Mouse (Mus musculus): ENCODE results near the gene Pkd2. TPM values are rescaled to one million over a fixed set of nuclear protein-coding genes. Genes with fewer than 3 reads are reported as not detected.
"Not testable (repeated sequence)": the region's sequence is repeated elsewhere in the genome, so short reads cannot be mapped to it uniquely, and the experiment has no call there.

The Pkd2 gene
- polyA plus RNA-seq, 1 experiment: 119 TPM

DNA sequence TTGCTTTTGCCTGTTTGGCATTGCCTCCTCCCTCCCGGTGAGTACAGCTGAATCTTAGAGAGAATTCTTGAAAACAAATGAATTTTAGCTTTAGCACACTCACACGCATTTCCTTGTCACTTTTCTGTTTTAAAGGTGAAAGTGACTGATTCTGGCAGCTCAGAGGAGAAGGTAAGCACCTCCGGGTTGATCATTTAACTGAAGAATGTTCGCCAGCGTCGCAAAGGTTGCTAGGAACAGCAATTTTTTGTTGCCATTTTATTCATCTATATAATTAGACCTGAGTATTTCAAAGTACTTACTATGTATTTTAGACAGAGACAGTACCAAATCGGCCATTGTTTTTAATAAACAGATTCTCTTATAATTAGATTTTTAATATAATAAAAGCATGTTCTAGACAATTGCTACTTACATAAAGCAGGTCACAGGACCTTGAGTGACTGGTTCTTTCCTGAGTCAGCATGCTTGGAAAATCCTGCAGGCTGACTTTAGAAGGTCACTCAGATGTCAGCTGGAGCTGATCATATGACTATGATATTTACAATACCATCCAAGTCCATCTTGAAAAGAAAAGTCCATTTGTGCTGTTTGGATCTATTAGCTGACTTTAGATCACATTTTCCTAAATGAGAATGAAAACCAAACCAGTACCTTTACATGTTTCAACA is 22.7 kb upstream of the Pkd2 start:
- H3K4me3 ChIP-seq (ENCODE audit: insufficient read depth, low read length): peak overlapping the region; percentile 55
- peaks cover 10% of the 10 kb centered on the region; the same call in 1 of the 2 replicates for H3K4me1 ChIP-seq (ENCODE audit: control insufficient read depth, insufficient read depth, low read length)
- TF ChIP-seq POLR2A (IDR thresholded peaks at IDR 0.05; ENCODE audit: low read depth, low read length): no peak

DNA sequence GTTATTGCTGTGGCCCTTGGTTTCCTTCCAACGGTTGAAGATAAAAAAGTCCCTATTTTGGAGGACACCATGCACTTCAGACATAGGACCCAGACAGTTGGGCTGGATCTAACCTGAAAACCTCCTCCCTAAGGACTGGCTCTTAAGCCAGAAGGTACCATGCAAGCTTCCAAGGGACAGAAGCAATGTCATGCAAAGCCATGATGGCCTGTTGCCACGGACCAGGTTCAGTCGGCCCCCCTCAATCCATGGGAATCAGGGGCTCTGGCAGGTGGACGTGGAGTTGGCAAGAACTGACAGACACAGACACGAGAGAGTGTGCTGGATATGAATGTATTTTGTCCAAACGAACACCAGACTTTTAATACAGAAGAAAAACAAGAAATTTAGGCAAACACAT is 16.9 kb upstream of the Pkd2 start:
- no peak overlapping the region for H3K4me3 ChIP-seq (ENCODE audit: insufficient read depth, low read length)
- TF ChIP-seq POLR2A (IDR thresholded peaks at IDR 0.05; ENCODE audit: low read depth, low read length) (peak; percentile 37; the same call in 1 of the 2 replicates), CTCF (IDR thresholded peaks at IDR 0.05; ENCODE audit: borderline replicate concordance, insufficient read depth, low read length) (no peak)
- no peaks in the 10 kb centered on the region for H3K4me1 ChIP-seq (ENCODE audit: control insufficient read depth, insufficient read depth, low read length)
- H3K27ac ChIP-seq (ENCODE audit: insufficient read depth, low read length): no peak overlapping the region

More for the DNA sequence above, 22.7 kb upstream of the Pkd2 start:
- H3K27ac ChIP-seq (ENCODE audit: insufficient read depth, low read length): peak overlapping the region; percentile 75

DNA sequence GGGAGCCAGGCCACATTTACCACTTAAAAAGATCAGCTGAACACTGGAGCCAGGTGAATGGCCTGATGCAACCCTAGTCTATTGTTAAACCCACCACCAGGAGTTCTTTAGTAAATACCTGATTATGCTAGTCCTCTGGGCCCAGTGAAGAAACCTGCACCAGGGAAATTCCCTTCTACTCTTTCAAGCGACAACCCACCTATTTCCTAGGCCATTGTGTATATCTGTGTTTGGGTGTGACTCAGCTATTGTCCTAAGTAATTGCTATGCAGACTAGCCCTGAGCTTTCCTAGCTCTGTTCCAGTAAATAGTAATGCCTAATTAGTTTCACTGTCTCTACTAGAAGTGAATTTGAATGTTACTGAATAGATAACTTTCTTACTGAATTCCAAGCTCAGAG is 16.4 kb upstream of the Pkd2 start:
- no peaks in the 10 kb centered on the region for H3K4me1 ChIP-seq (ENCODE audit: control insufficient read depth, insufficient read depth, low read length)
- TF ChIP-seq CTCF (IDR thresholded peaks at IDR 0.05; ENCODE audit: borderline replicate concordance, insufficient read depth, low read length) (no peak), POLR2A (IDR thresholded peaks at IDR 0.05; ENCODE audit: low read depth, low read length) (no peak)
- H3K27ac ChIP-seq (ENCODE audit: insufficient read depth, low read length): no peak overlapping the region
- H3K4me3 ChIP-seq (ENCODE audit: insufficient read depth, low read length): no peak overlapping the region

DNA sequence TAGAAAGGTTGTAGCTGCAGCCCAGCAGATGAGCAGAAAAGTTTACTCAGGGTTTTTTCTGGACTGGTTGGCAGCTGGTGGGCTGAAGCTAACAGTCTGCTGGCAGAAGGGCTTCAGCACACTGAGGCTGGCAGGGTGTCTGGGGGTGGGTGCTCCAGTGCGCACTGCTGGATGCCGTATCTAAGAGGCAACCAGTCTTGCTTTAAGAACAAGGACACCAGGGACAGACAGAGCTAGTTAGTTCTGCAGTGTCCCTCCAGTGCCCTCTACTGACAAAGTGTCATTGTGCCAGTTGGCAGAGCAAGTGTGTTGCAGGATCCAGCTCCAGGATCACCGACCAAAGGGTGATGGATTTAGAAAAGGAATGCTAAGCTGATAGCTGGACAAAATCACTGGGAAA is 13.1 kb upstream of the Pkd2 start:
- Histone ChIP-seq H3K4me1 (ENCODE audit: control insufficient read depth, insufficient read depth, low read length) (no peaks in the 10 kb centered on the region), H3K27ac (ENCODE audit: insufficient read depth, low read length) (no peak overlapping the region), H3K4me3 (ENCODE audit: insufficient read depth, low read length) (no peak overlapping the region)
- peak; percentile 93 for TF ChIP-seq CTCF (IDR thresholded peaks at IDR 0.05; ENCODE audit: borderline replicate concordance, insufficient read depth, low read length)
- no peak for TF ChIP-seq POLR2A (IDR thresholded peaks at IDR 0.05; ENCODE audit: low read depth, low read length)

DNA sequence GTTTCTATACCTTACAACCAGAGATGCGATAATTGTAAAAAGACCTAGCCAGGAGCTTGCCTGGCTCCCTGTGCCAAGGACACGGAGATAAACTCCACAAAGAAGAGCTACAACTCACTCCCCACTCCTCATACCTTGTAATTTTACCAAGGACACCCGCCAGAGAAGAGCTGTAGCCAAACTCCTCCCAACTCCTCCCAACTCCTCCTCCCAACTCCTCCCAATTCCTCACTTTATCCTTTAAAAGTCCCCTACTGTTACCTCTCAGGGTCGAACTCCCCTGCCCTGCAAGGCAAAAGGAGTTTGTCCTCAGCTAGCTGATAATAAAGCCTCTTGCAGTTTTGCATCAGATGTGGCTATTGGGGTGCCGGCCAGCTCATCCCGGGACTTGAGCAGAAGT is 10.9 kb upstream of the Pkd2 start:
- H3K4me3 ChIP-seq (ENCODE audit: insufficient read depth, low read length); H3K4me1 ChIP-seq (ENCODE audit: control insufficient read depth, insufficient read depth, low read length); H3K27ac ChIP-seq (ENCODE audit: insufficient read depth, low read length): not testable (repeated sequence)

DNA sequence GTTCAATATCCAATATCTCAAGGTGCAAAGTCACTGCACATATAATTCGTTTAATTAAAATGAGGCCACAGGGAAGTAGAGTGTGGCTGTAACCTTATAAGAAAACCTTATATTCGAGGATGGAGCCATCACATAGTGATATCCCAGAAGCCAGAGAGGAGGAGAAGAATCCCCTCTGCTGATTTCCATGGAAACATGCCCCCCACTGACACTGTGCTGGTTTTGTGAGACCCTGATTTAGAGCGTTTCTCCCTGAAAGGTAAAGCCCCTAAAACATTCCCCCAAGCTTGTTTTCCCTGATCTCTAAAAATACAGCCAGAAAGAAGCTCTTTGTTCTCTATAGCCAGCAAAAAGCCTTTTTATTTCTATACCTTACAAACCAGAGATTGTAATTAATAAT is 9.8 kb upstream of the Pkd2 start:
- no peak overlapping the region for H3K4me3 ChIP-seq (ENCODE audit: insufficient read depth, low read length)
- TF ChIP-seq CTCF (IDR thresholded peaks at IDR 0.05; ENCODE audit: borderline replicate concordance, insufficient read depth, low read length) (no peak), POLR2A (IDR thresholded peaks at IDR 0.05; ENCODE audit: low read depth, low read length) (no peak)
- H3K4me1 ChIP-seq (ENCODE audit: control insufficient read depth, insufficient read depth, low read length): peaks cover 2% of the 10 kb centered on the region
- H3K27ac ChIP-seq (ENCODE audit: insufficient read depth, low read length): no peak overlapping the region

DNA sequence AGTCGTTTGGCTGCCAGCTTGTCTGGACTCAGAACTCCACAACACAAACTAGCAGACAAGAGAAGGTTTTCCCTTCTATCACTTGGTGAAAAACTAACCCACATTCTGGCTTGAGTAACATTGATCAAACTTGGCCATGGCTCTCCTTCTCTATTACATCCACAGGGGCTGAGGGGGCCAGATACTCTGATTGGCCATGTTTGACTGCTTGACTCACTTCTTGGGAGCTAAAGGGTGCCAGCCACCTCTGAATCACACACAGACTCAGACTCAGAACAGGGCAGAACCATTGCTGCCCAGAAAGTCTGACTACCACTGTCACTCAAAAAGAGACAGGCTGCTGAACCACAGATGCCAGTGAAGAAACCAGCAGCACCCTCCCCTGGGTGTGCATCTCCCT is 6.2 kb upstream of the Pkd2 start:
- Histone ChIP-seq H3K4me1 (ENCODE audit: control insufficient read depth, insufficient read depth, low read length) (peaks cover 2% of the 10 kb centered on the region), H3K4me3 (ENCODE audit: insufficient read depth, low read length) (no peak overlapping the region), H3K27ac (ENCODE audit: insufficient read depth, low read length) (peak overlapping the region; percentile 22)
- no peak for TF ChIP-seq POLR2A (IDR thresholded peaks at IDR 0.05; ENCODE audit: low read depth, low read length)
- no peak for TF ChIP-seq CTCF (IDR thresholded peaks at IDR 0.05; ENCODE audit: borderline replicate concordance, insufficient read depth, low read length)

DNA sequence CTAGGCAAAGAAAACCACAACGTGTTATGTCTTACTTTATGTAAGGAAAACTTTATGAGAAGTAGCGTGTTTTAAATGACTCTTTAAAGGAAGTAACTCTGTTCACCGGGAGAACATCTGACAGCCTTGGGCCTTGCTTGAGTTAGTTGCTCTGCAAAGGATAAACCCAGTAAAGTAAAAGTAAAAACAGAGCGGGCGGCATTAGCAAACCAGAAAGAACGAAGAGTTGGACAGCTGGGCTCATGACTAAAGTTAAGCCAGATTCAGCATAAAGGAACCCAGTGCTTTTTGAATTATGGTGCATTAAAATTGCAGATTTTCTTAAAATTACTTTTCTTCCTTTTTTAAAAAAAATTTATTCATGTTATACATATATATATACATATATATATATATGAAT is 4.7 kb upstream of the Pkd2 start:
- Histone ChIP-seq H3K27ac (ENCODE audit: insufficient read depth, low read length) (peak overlapping the region; percentile 7; the same call in 1 of the 2 replicates), H3K4me1 (ENCODE audit: control insufficient read depth, insufficient read depth, low read length) (peaks cover 6% of the 10 kb centered on the region), H3K4me3 (ENCODE audit: insufficient read depth, low read length) (no peak overlapping the region)
- TF ChIP-seq POLR2A (IDR thresholded peaks at IDR 0.05; ENCODE audit: low read depth, low read length): no peak
- TF ChIP-seq CTCF (IDR thresholded peaks at IDR 0.05; ENCODE audit: borderline replicate concordance, insufficient read depth, low read length): no peak

DNA sequence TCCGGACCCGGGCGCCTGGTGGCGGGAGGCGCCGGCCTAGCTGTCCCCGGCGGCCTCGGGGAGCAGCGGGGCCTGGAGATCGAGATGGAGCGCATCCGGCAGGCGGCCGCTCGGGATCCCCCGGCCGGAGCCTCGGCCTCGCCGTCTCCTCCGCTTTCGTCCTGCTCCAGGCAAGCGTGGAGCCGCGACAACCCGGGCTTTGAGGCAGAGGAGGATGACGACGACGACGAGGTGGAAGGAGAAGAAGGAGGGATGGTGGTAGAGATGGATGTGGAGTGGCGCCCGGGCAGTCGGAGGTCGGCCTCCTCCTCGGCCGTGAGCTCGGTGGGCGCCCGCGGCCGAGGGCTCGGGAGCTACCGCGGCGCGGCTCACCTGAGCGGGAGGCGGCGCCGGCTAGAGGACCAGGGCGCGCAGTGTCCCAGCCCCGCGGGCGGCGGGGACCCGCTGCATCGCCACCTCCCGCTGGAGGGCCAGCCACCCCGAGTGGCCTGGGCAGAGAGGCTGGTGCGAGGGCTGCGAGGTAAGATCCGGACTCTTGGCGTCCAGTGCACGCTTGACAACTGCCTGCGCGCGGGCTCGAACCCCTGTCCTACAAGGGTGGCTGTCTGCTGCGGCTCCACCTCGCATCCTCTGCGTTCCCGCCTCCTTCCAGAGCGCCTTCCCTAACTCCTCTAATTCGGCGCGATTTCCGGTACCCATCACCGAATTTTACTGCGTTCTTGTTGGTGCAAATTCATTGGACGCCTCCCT is 631 bp downstream of the Pkd2 start:
- Histone ChIP-seq H3K4me3 (ENCODE audit: insufficient read depth, low read length) (peak overlapping the region; percentile 81), H3K4me1 (ENCODE audit: control insufficient read depth, insufficient read depth, low read length) (peaks cover 9% of the 10 kb centered on the region), H3K27ac (ENCODE audit: insufficient read depth, low read length) (peak overlapping the region; percentile 89)
- TF ChIP-seq CTCF (IDR thresholded peaks at IDR 0.05; ENCODE audit: borderline replicate concordance, insufficient read depth, low read length): no peak
- TF ChIP-seq POLR2A (IDR thresholded peaks at IDR 0.05; ENCODE audit: low read depth, low read length): peak; percentile 60

DNA sequence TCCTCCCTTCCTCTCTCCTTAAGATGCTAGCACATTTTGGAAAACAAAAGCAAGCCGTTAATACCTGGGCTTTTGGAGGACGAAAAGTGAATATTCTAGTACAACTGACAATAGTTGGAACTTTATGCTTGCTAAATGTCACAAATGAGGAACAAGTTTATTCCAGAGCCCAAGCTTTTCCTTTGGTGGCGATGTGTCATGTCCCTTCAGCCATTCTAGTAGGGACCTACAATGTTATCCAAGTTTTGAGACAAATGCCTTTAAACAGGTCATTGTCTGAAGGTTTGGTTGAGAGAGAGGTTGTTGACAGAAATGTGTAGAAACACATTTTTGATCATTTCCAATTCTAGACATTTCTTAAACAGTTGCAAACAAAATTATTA is 1.2 kb downstream of the Pkd2 start:
- TF ChIP-seq CTCF (IDR thresholded peaks at IDR 0.05; ENCODE audit: borderline replicate concordance, insufficient read depth, low read length) (no peak), POLR2A (IDR thresholded peaks at IDR 0.05; ENCODE audit: low read depth, low read length) (no peak)

More for the DNA sequence above, 1.2 kb downstream of the Pkd2 start:
- H3K4me1 ChIP-seq (ENCODE audit: control insufficient read depth, insufficient read depth, low read length): peaks cover 9% of the 10 kb centered on the region
- peak overlapping the region; percentile 81 for H3K4me3 ChIP-seq (ENCODE audit: insufficient read depth, low read length)
- peak overlapping the region; percentile 89 for H3K27ac ChIP-seq (ENCODE audit: insufficient read depth, low read length)

Measured in embryonic fibroblast, embryonic 13.5 days (primary cell).